Mouse (Mus musculus) CH12.LX (cell line): ENCODE results near the gene Enkur. TPM values are rescaled to one million over a fixed set of nuclear protein-coding genes. Genes with fewer than 3 reads are reported as not detected.
"Not testable (repeated sequence)": the region's sequence is repeated elsewhere in the genome, so short reads cannot be mapped to it uniquely, and the experiment has no call there.

Experiments
- DNase-seq: peaks from one replicate; pipeline ENCODE4 v3.0.0-alpha.2; 2013; ENCODE audit errors: extremely low read depth
- H3K27ac ChIP-seq: 2 replicates; pipeline ENCODE4 v1.5.1; 2012; ENCODE audit warnings: low read depth, mild to moderate bottlenecking, control low read depth, moderate library complexity; ENCODE audit not compliant: insufficient read depth
- H3K27me3 ChIP-seq: replicated peaks from 2 replicates; pipeline ENCODE3; 2012; ENCODE audit warnings: inconsistent platforms
- H3K36me3 ChIP-seq, 2 experiments: replicated peaks in 1 of 2; 2 replicates each; pipeline versions ENCODE3 to v1.6.1; 2012; ENCODE audit warnings: inconsistent platforms in 1 of 2, low read length in 1 of 2, mild to moderate bottlenecking in 1 of 2, mixed read lengths in 1 of 2, moderate library complexity in 1 of 2; ENCODE audit not compliant: control insufficient read depth in 1 of 2, insufficient read depth in 1 of 2
- H3K4me1 ChIP-seq, 2 experiments: 2 replicates each; pipeline ENCODE4 v1.6.1; 2012; ENCODE audit warnings: inconsistent platforms in 1 of 2, moderate library complexity in 1 of 2; ENCODE audit not compliant: insufficient read depth in 2 of 2, control insufficient read depth in 1 of 2
- H3K4me2 ChIP-seq: 2 replicates; pipeline ENCODE4 v1.6.1; 2012; ENCODE audit warnings: low read depth, mild to moderate bottlenecking, control low read depth; ENCODE audit not compliant: poor library complexity, insufficient read depth, severe bottlenecking
- H3K4me3 ChIP-seq, 3 experiments: fragments of 150-350 bp in 1 of 3; sonication (generic) in 1 of 3; replicated peaks in 1 of 3; 2 replicates each; pipeline versions ENCODE3 to v1.5.1; 2011 to 2012; ENCODE audit warnings: low read depth in 2 of 3, low read length in 2 of 3, mild to moderate bottlenecking in 2 of 3, moderate library complexity in 2 of 3, control low read depth in 1 of 3, improper control_type of control experiment in 1 of 3, inconsistent platforms in 1 of 3, mixed read lengths in 1 of 3; ENCODE audit not compliant: poor library complexity in 1 of 3
- H3K79me2 ChIP-seq: replicated peaks from 2 replicates; pipeline ENCODE4 v1.6.1; 2012; ENCODE audit warnings: mild to moderate bottlenecking, moderate library complexity; ENCODE audit not compliant: control insufficient read depth, poor library complexity, insufficient read depth, severe bottlenecking; ENCODE audit errors: extremely low read depth
- H3K9ac ChIP-seq: 2 replicates; pipeline ENCODE4 v1.6.1; 2012; ENCODE audit warnings: low read depth, mild to moderate bottlenecking, control low read depth, moderate library complexity; ENCODE audit not compliant: insufficient read depth
- H3K9me3 ChIP-seq: replicated peaks from 2 replicates; pipeline ENCODE3; 2012; ENCODE audit warnings: low read length, inconsistent platforms, mixed read lengths
- BHLHE40 ChIP-seq: IDR thresholded peaks from 2 replicates; pipeline ENCODE4 v1.6.1; 2011; ENCODE audit warnings: mild to moderate bottlenecking, low read depth, low read length, improper control_type of control experiment
- GABPA ChIP-seq: IDR thresholded peaks from 2 replicates; pipeline ENCODE4 v1.6.1; 2012; ENCODE audit warnings: low read depth, low read length, improper control_type of control experiment, inconsistent platforms; ENCODE audit not compliant: insufficient replicate concordance
- HCFC1 ChIP-seq: IDR thresholded peaks from 2 replicates; pipeline ENCODE4 v1.6.1; 2012; ENCODE audit warnings: low read depth, mild to moderate bottlenecking, inconsistent platforms, low read length, improper control_type of control experiment
- KAT2A ChIP-seq: IDR thresholded peaks from 2 replicates; pipeline ENCODE4 v1.6.1; 2012; ENCODE audit warnings: low read length, improper control_type of control experiment, inconsistent platforms; ENCODE audit not compliant: insufficient replicate concordance
- MAFK ChIP-seq: IDR thresholded peaks from 2 replicates; pipeline ENCODE4 v1.6.1; 2011; ENCODE audit warnings: low read length, improper control_type of control experiment; ENCODE audit not compliant: insufficient replicate concordance
- MAX ChIP-seq: IDR thresholded peaks from 2 replicates; pipeline ENCODE4 v1.6.1; 2011; ENCODE audit warnings: low read length, improper control_type of control experiment
- MAZ ChIP-seq: IDR thresholded peaks from 2 replicates; pipeline ENCODE4 v1.6.1; 2012; ENCODE audit warnings: low read depth, mild to moderate bottlenecking, inconsistent platforms, low read length, improper control_type of control experiment, moderate library complexity
- MYC ChIP-seq: IDR thresholded peaks from 2 replicates; pipeline ENCODE4 v1.6.1; 2011; ENCODE audit warnings: low read depth, mild to moderate bottlenecking, improper control_type of control experiment, low read length
- NELFE ChIP-seq: IDR thresholded peaks from 2 replicates; pipeline ENCODE4 v1.6.1; 2011; ENCODE audit warnings: low read depth, low read length, improper control_type of control experiment
- NRF1 ChIP-seq: IDR thresholded peaks from 2 replicates; pipeline ENCODE4 v1.6.1; 2014; ENCODE audit warnings: low read depth, mild to moderate bottlenecking, inconsistent platforms, low read length, improper control_type of control experiment, moderate library complexity
- RAD21 ChIP-seq: IDR thresholded peaks from 2 replicates; pipeline ENCODE4 v1.6.1; 2011; ENCODE audit warnings: low read depth, mild to moderate bottlenecking, low read length, improper control_type of control experiment, moderate library complexity
- SIN3A ChIP-seq: IDR thresholded peaks from 2 replicates; pipeline ENCODE4 v1.6.1; 2012; ENCODE audit warnings: low read length, improper control_type of control experiment, inconsistent platforms
- SMC3 ChIP-seq: IDR thresholded peaks from 2 replicates; pipeline ENCODE4 v1.6.1; 2011; ENCODE audit warnings: low read depth, low read length, improper control_type of control experiment
- USF1 ChIP-seq: IDR thresholded peaks from 2 replicates; pipeline ENCODE4 v1.6.1; 2014; ENCODE audit warnings: low read depth, mild to moderate bottlenecking, inconsistent platforms, low read length, improper control_type of control experiment
- ZNF384 ChIP-seq: IDR thresholded peaks from 2 replicates; pipeline ENCODE4 v1.6.1; 2012; ENCODE audit warnings: low read depth, low read length, improper control_type of control experiment, inconsistent platforms
- dilution Hi-C: fragments of 300-500 bp; cut with MboI; formaldehyde crosslinking; loops from 2 replicates; pipeline ENCODE4 v1.14.3; 2020; ENCODE audit warnings: low sequenced_read_pairs; ENCODE audit not compliant: extremely low pct_unique_long_range_greater_than_20kb, extremely low pct_ligation_motif_present
- in situ Hi-C: fragments of 300-500 bp; cut with MboI; formaldehyde crosslinking; loops from 3 replicates; pipeline ENCODE4 v1.14.3; 2019; ENCODE audit warnings: low sequenced_read_pairs, low pct_ligation_motif_present, low pct_unique_long_range_greater_than_20kb, mixed read lengths
- polyA plus RNA-seq: library from polyadenylated mRNA; unstranded; fragments of >175 nt; gene quantifications from 2 replicates; pipeline ENCODE4 v1.2.1, GENCODE M21; 2012; ENCODE audit warnings: low read depth; ENCODE audit not compliant: insufficient read length
- total RNA-seq, 2 experiments: library from RNA; depleted of rRNA; stranded (reverse); fragments of 300-350 nt in 1 of 2; fragments of >200 nt in 1 of 2; gene quantifications; 2 replicates each; pipeline ENCODE4 v1.2.3; 2012 to 2014

Gene Enkur
- total and polyA plus RNA-seq, 3 experiments = 0.13 to 0.64 (median 0.39) TPM

GRCm38 (mm10) chr2:21244986-21245385 lies 39.8 kb upstream of the Enkur start:
- DNase-seq = no peak
- Histone ChIP-seq H3K36me3 (no peaks in the 10 kb centered on the region), H3K9me3 (peaks cover 3% of the 10 kb centered on the region), H3K27me3 (no peaks in the 10 kb centered on the region), H3K4me2 (no peak overlapping the region), H3K27ac (no peak overlapping the region), H3K9ac (no peak overlapping the region), H3K4me3 (no peak overlapping the region), H3K79me2 (no peaks in the 10 kb centered on the region), H3K4me1 (0 out of 4 replicates have a peak, but pooled peaks cover 0 to 4% of the 10 kb centered on the region in 2 experiments)
- in situ Hi-C loops (no loop called here), dilution Hi-C loops (no loop called here)
- no peak for TF ChIP-seq MAZ
- no peak for TF ChIP-seq ZNF384
- no peak for TF ChIP-seq MYC
- no peak for TF ChIP-seq USF1
- no peak for TF ChIP-seq NELFE
- no peak for TF ChIP-seq MAFK
- no peak for TF ChIP-seq NRF1

- H3K36me3 ChIP-seq, H3K9me3 ChIP-seq, H3K79me2 ChIP-seq, H3K4me1 ChIP-seq, H3K27ac ChIP-seq, H3K4me2 ChIP-seq, H3K9ac ChIP-seq, H3K27me3 ChIP-seq, H3K4me3 ChIP-seq, dilution Hi-C loops, in situ Hi-C loops, DNase-seq: not testable (repeated sequence)
Measured at GRCm38 (mm10) chr2:21244104-21244503, 38.9 kb upstream of the Enkur start.

- H3K27ac ChIP-seq = no peak overlapping the region
- no peak overlapping the region for H3K4me2 ChIP-seq
- no peaks in the 10 kb centered on the region for H3K27me3 ChIP-seq
- no peak overlapping the region for H3K9ac ChIP-seq
- H3K79me2 ChIP-seq = no peaks in the 10 kb centered on the region
- in situ Hi-C loops (no loop called here), dilution Hi-C loops (no loop called here)
- peaks cover 4 to 8% of the 10 kb centered on the region in 2 experiments; a peak in 2 of 4 replicates for H3K4me1 ChIP-seq
- no peaks in the 10 kb centered on the region for H3K36me3 ChIP-seq
- no peak overlapping the region for H3K4me3 ChIP-seq
- DNase-seq = no peak
- peaks cover 3% of the 10 kb centered on the region for H3K9me3 ChIP-seq
- TF ChIP-seq ZNF384 (no peak), SIN3A (no peak), MAX (no peak), KAT2A (no peak), HCFC1 (no peak), SMC3 (no peak), RAD21 (no peak), BHLHE40 (no peak), GABPA (no peak), NRF1 (no peak)
Measured at GRCm38 (mm10) chr2:21236846-21237245, 31.7 kb upstream of the Enkur start.
